Mouse (Mus musculus): ENCODE measurements around the gene Plppr2.
A peak's percentile ranks its signal among the peaks of the same experiment; 100 is the strongest.

Gene Plppr2

GRCm38 (mm10) chr9:21932445-21933137 lies 4.2 kb upstream of the Plppr2 start:
- no peak for DNase-seq (ENCODE audit: low spot score in 2 of 2)

GRCm38 (mm10) chr9:21934021-21934420 lies 2.8 kb upstream of the Plppr2 start:
- no peak for DNase-seq (ENCODE audit: low spot score in 2 of 2)

GRCm38 (mm10) chr9:21935466-21936131 lies 1.2 kb upstream of the Plppr2 start:
- no peak for DNase-seq (ENCODE audit: low spot score in 2 of 2)

- peak in 1 of 2 experiments; percentile 49 for DNase-seq (ENCODE audit: low spot score in 2 of 2)
Measured at GRCm38 (mm10) chr9:21937711-21938175, 910 bp downstream of the Plppr2 start.

- no peak for DNase-seq (ENCODE audit: low spot score in 2 of 2)
Measured at GRCm38 (mm10) chr9:21938234-21938855, 1.5 kb downstream of the Plppr2 start.

GRCm38 (mm10) chr9:21943046-21943445 lies 6.2 kb downstream of the Plppr2 start:
- no peak for DNase-seq (ENCODE audit: low spot score in 2 of 2)

- DNase-seq (ENCODE audit: low spot score in 2 of 2) = no peak
Measured at GRCm38 (mm10) chr9:21943638-21944037, 6.8 kb downstream of the Plppr2 start.

- DNase-seq (ENCODE audit: low spot score in 2 of 2) = no peak
Measured at GRCm38 (mm10) chr9:21944267-21944666, 7.4 kb downstream of the Plppr2 start.

GRCm38 (mm10) chr9:21947540-21948130 lies 10.8 kb downstream of the Plppr2 start:
- DNase-seq (ENCODE audit: low spot score in 2 of 2) = no peak

- no peak for DNase-seq (ENCODE audit: low spot score in 2 of 2)
Measured at GRCm38 (mm10) chr9:21948146-21948545, 11.3 kb downstream of the Plppr2 start.

- no peak for DNase-seq (ENCODE audit: low spot score in 2 of 2)
Measured at GRCm38 (mm10) chr9:21948790-21949189, 12.0 kb downstream of the Plppr2 start.

GRCm38 (mm10) chr9:21950322-21950721 lies 13.5 kb downstream of the Plppr2 start:
- DNase-seq (ENCODE audit: low spot score in 2 of 2) = no peak

- no peak for DNase-seq (ENCODE audit: low spot score in 2 of 2)
Measured at GRCm38 (mm10) chr9:21951977-21952376, 15.1 kb downstream of the Plppr2 start.

GRCm38 (mm10) chr9:21953600-21953999 lies 16.8 kb downstream of the Plppr2 start:
- peak; percentile 63 to 82 for DNase-seq (ENCODE audit: low spot score in 2 of 2)

- DNase-seq (ENCODE audit: low spot score in 2 of 2) = no peak
Measured at GRCm38 (mm10) chr9:21954635-21955034, 17.8 kb downstream of the Plppr2 start.

- DNase-seq (ENCODE audit: low spot score in 2 of 2) = no peak
Measured at GRCm38 (mm10) chr9:21955225-21955569, 18.4 kb downstream of the Plppr2 start.

GRCm38 (mm10) chr9:21955570-21956281 lies 18.9 kb downstream of the Plppr2 start, which contains the start of gene Swsap1:
TSS of gene Swsap1 (plus strand) at chr9:21955755.
- peak; percentile 99 for DNase-seq (ENCODE audit: low spot score in 2 of 2)

GRCm38 (mm10) chr9:21958372-21958771 lies 21.5 kb downstream of the Plppr2 start:
- DNase-seq (ENCODE audit: low spot score in 2 of 2) = no peak

GRCm38 (mm10) chr9:21959244-21959643 lies 22.4 kb downstream of the Plppr2 start:
- no peak for DNase-seq (ENCODE audit: low spot score in 2 of 2)

GRCm38 (mm10) chr9:21960135-21960534 lies 23.3 kb downstream of the Plppr2 start:
- no peak for DNase-seq (ENCODE audit: low spot score in 2 of 2)

GRCm38 (mm10) chr9:21960558-21961208 lies 23.9 kb downstream of the Plppr2 start:
- no peak for DNase-seq (ENCODE audit: low spot score in 2 of 2)

All from right cerebral cortex, postnatal 36 days (tissue).